Mouse (Mus musculus): ENCODE measurements around the gene Rbms1.
A peak's percentile ranks its signal among the peaks of the same experiment; 100 is the strongest.

Gene Rbms1

DNA sequence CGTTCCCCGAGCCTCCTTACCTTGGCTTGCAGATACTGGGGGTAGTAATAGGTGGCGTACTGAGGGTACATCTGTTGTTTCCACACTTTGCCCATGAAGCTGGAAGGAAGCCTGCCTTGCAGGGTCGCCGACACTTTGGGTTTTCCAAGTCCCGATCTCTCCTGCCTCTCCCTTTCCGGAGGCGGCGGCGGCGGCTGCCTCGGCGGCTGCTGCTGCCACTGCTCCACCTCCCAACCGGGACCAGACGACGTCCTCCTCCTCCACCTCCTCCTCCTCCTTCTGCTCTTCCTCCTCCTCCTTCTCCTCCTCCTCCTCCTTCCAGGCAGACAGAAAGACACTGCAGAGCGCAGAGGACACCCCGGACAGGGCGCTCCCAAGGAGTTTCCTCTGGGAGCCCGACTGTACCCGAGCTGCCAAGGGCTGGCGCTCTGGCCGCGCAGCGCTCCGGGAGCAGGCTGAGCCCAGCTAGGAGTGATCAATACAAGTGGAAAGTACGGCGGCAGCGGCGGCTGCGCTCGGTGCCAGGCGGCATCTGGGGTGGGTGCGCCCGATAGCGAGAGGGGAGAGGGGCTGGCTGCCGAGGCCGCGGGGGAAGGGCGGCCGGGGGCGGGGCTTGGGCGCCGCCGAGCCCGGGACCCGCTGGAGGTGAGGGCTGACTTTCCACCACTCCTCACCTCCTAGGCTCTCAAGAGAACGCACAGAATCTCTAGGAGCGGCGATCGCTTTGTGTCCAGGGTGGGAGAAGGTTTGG is at the start of gene Rbms1:
TSS of gene Rbms1 (minus strand) at position 522 of the 751 bp plus-strand sequence.
- DNase-seq: peak; percentile 78

DNA sequence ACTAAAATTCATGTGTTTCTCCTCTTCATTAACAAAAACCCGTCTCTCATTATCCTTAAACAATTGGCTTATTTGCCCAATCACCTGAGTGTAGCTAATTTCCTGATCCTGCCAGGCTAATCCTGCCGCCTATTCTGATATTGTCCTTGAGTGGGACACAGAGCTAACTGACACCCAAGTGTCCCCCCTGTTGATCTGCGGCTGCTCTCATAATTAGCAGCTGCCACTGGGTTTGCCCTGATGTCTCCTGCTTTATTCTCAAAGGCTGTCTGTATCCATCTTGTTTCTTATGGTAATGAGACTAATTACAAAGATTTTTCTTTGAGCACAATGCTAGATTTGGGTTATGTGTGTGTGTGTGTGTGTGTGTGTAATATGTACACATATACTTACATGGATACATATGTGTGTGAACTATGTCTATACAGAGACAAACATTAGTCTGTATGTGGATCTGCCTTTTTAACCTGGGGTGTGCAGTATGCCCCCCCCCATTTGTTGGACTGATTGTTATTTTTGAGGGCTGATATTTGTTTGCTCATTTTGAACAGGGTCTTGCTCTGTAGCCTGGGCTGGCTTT is 49.3 kb upstream of the Rbms1 start:
- DNase-seq: no peak

DNA sequence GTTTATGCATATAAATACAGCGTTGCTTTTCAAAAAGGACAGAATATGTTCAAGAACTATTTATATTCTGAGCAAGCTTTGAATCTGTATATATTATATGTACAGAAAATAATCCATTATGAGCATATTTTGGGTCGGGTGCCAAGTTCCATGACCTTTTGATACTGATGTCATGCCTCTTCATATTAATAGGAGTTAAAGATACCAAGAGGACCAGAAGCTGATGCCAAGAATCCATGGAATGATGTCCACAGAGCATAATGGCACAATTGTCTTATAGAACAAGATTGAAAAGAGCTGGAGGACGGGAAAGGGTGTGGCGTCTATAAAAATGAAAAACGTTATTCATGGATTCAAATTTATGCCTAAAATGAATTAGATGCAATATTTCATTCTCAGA is 23.3 kb upstream of the Rbms1 start:
- no peak for DNase-seq

DNA sequence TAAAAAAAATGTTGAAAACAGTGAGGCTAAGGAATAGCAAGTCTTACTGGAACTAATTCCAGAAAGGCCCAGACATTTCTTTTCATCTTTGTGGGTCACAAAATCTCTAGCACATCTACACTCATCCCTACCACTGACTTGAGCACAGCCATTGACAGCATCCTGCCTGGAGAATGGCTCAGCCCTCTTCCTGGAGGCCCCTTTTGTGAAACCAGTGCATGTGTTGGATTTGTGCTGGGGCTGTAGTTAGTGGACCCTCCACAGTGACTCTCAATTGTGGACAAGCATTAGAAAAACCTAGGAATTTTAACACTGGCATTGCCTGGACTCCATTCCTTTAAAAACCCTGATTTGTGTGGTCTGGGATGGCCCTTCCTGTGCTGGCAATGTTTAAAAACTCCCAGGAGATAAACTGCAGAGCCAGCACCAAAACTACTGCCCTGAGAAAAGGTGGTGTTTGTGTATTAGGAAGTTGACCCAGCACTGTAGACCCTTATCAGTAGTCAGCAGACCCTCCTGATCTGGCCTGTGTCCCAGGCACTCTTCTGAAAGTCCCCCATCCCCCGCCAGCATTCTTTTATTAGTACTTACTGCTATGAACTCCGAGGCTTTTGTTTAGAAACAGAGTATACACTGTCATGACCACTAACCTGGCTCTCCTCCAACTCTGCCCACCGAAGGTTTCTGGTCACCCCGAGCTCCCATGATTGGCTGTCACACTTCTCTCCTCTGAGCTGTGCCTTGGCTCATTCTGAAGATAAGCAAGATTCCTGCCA is 15.7 kb upstream of the Rbms1 start:
- DNase-seq: peak; percentile 15

DNA sequence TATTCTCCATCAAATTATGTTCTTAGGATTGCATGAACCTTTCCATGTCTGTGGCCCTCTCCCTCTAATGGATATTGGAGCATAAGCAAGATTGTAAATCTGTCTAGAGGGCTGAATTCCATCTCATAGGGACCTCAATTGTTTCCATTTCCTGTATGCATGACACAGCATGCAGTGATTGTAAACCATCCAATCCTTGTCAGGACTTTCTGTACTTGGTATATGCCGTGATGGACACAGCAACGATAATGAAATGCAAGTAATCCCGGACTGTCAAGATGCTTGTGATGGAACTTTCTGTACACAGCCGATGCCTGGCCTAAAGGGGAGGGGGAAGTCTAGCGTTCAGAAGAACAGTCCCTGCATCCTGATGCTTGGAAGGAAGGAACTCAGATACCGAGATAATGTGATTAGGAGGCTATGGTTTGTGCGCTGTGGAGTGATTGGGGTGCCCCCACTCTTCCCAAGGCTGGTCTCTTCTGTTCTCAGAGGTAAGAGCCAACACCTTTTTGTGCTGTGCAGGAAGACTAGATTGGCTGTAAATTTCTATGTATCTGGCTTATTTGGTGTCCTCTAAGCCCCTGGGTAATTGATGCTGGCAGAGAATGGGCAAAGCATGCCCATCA is 9.3 kb upstream of the Rbms1 start:
- DNase-seq: no peak

- DNase-seq: no peak
Measured at GRCm38 (mm10) chr2:60963616-60964015, 624 bp upstream of the Rbms1 start.

DNA sequence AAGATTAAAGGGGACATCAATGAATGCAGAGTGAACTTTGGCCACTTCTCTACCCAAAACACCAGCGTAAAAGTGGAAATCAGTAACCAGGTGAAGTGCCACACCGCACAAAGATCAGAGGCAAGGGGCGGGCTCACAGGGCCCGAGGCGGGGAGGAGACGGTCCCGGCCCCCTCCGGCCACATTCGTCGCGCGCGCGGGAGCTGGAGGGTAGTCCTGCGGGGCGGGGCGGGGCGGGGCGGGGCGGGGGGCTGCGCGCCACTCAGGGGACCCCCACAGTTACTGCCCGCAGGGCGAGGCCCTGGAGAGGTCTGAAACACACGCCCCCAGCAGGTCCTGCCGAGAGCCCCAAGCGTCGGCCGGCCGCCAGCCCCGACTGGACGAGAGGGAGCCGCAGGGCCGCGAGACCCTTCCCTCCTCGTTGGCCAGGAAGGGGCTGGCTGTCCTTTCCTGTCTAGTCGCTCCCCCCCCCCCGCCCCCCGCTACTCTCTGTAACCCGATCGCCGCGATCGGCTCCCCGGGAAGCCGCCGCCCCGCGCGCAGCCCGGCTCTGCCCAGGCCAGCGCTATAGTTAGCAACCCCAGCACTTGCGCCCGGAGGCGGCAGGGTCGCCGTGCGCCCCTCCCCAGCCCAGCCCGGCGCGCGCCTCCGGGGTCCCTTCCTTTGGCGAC is 856 bp downstream of the Rbms1 start:
- peak; percentile 84 for DNase-seq

- DNase-seq: no peak
Measured at GRCm38 (mm10) chr2:60961281-60961680, 1.7 kb downstream of the Rbms1 start.

GRCm38 (mm10) chr2:60948241-60948640 is 14.8 kb downstream of the Rbms1 start:
- no peak for DNase-seq

- no peak for DNase-seq
Measured at GRCm38 (mm10) chr2:60947817-60948216, 15.2 kb downstream of the Rbms1 start.

DNA sequence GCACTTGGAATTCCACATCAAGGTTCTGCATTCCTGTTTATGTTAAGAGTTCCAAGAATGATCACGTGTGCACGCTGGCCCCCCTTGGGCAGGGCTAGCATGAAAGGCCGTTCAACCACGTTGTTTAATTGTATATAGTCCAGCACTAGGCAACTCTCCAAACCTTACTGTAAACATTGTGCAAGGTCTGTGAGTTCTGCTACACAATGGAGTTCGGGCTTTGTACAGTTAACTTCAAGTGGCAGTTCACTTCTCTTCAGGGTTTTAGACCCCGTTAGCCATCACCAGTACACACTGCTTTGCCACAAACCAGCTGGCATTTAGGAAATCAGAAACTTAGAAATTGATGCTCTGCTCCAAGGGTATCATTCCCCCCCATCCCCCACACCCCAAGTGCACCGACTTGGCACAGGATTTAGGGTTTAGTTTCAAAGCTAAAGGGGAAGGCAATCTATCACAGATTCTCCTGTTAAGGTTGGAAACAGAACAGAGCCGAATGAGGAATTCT is 22.5 kb downstream of the Rbms1 start:
- DNase-seq: no peak

DNA sequence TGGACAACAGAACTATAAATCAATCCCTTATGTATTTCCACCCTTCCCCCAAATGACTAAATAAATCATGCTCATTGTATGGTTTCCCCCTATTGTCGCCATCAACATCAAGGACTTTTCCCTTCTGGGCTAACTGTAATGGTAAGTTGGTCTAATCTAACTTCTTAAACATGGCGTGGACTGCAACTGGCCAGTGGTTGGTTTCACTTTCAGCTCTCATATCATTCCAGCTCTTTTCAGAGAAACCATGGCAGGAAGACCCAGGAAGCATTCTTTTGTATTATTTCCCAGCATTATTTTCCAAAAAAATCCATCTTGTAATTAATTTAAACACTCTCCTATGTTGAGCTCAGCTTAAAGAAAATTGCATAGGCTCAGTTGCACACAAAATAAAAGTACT is 23.0 kb downstream of the Rbms1 start:
- DNase-seq: no peak

GRCm38 (mm10) chr2:60936910-60937309 is 26.1 kb downstream of the Rbms1 start:
- DNase-seq: no peak

- DNase-seq: no peak
Measured at GRCm38 (mm10) chr2:60928948-60929347, 34.0 kb downstream of the Rbms1 start.

- peak; percentile 49 for DNase-seq
Measured at GRCm38 (mm10) chr2:60927906-60928775, 34.9 kb downstream of the Rbms1 start.

DNA sequence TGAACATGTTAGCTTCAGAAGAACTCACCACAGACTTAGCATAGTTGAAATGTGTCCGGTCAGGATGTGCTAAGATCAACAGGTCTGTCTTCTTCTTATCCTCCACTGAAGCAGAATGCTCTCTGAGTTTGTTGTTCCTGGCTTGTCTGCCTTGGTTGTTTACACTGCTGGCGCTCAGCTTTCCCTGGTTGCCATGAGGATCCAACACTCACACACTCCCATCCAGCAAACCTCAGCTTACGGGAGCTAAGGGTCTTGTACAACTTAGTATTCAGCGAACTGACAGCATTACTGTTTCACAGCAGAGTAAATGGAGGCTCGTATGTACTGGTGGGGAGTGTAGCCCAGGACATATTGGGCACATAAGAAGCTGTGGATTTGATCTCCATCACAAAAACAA is 37.9 kb downstream of the Rbms1 start:
- DNase-seq: no peak

DNA sequence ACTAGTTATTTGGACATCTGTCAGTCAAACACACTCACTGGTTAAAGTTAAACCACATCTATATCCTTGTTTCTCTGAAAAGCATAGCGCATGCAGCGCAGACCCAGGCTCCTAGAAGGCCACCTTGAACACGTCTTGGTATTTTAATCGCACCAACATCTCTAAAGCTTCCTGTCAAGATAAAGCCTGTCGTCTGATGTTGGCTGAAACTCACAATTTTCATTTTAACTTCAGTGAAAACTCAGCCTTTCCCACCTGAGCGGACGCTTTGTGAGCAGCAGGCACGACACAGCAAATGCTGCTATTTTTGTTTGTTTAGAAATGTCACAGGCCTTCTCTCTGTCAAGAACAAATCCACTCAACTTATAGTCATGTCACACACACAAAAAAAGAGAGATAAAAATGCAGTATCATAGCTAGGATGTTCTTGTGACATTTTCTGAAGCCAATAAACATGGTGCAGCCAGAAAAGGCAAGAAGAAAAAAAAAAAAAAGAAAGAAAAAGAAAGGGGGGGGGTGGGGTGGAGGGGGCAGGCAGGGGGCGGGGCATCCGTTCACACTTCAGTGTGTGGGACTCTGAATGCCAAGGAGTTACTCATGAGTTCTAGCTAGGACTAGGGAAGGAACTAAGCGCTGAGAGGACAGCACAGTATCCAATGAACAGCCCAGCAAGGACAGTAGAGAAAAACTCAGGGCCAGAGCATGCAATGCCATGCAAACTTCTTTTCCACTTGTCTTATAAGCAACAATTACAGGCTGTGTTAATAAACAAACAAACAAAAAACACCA is 39.0 kb downstream of the Rbms1 start:
- no peak for DNase-seq

- DNase-seq: no peak
Measured at GRCm38 (mm10) chr2:60923111-60923510, 39.9 kb downstream of the Rbms1 start.

GRCm38 (mm10) chr2:60922351-60922750 is 40.6 kb downstream of the Rbms1 start:
- peak; percentile 31 for DNase-seq

DNA sequence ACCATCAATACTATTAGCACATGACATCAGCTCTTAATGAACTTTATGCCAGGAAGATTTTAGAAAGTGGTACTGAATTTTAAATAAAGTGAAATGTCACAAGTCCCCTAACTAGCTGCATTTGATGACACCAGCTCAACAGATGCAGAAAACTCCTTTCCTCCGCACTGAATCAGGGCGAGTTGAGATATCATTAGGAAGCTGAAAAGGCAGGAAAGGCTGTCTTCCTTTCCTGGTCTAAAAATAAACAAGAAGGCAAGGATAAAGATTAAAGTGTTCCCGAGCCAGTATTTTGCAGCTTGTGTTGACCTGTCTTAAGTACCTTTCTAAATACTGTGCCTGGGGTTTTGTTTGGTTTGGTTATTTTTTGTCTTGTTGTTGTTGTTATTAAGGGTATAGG is 42.9 kb downstream of the Rbms1 start:
- no peak for DNase-seq

- peak; percentile 40 for DNase-seq
Measured at GRCm38 (mm10) chr2:60918401-60918800, 44.6 kb downstream of the Rbms1 start.
